Mouse (Mus musculus) embryonic facial prominence, embryonic 11.5 days (tissue): Measurements from ENCODE around the gene Atxn1. TPM values are rescaled to one million over a fixed set of nuclear protein-coding genes. Genes with fewer than 3 reads are reported as not detected.

Experiments
- ATAC-seq: fragments of 200-750 bp; cut with Nextera tagmentation; replicated peaks from 2 replicates; pipeline ENCODE4 v1.8.0; 2017; ENCODE audit warnings: low read depth; ENCODE audit not compliant: insufficient number of reproducible peaks, low FRiP score, low TSS enrichment
- DNase-seq: peaks from one replicate; pipeline ENCODE4 v3.0.0-alpha.2; 2015; ENCODE audit warnings: low spot score
- H3K27ac ChIP-seq: fragments of 300-500 bp; sonication (generic); replicated peaks from 2 replicates; pipeline ENCODE4 v1.5.1; 2014; ENCODE audit warnings: mild to moderate bottlenecking, low read depth, low read length, control low read depth
- H3K27me3 ChIP-seq: fragments of 300-500 bp; sonication (generic); 2 replicates; pipeline ENCODE4 v1.6.1; 2014; ENCODE audit warnings: mild to moderate bottlenecking, low read length, moderate library complexity, mixed read lengths; ENCODE audit not compliant: control insufficient read depth, insufficient read depth
- H3K36me3 ChIP-seq: fragments of 300-500 bp; sonication (generic); replicated peaks from 2 replicates; pipeline ENCODE4 v1.6.1; 2014; ENCODE audit warnings: low read depth, mild to moderate bottlenecking, low read length, moderate library complexity, mixed read lengths; ENCODE audit not compliant: control insufficient read depth, insufficient read depth
- H3K4me1 ChIP-seq: fragments of 300-500 bp; sonication (generic); 2 replicates; pipeline ENCODE4 v1.6.1; 2014; ENCODE audit warnings: low read length, mixed read lengths; ENCODE audit not compliant: control insufficient read depth, insufficient read depth
- H3K4me2 ChIP-seq: fragments of 300-500 bp; sonication (generic); 2 replicates; pipeline ENCODE4 v1.6.1; 2014; ENCODE audit warnings: low read depth, mild to moderate bottlenecking, control low read depth, low read length, moderate library complexity
- H3K4me3 ChIP-seq: fragments of 300-500 bp; sonication (generic); 2 replicates; pipeline ENCODE4 v1.5.1; 2014; ENCODE audit warnings: low read depth, low read length, control low read depth
- H3K9ac ChIP-seq: fragments of 300-500 bp; sonication (generic); replicated peaks from 2 replicates; pipeline ENCODE4 v1.6.1; 2014; ENCODE audit warnings: mild to moderate bottlenecking, control low read depth, low read length
- H3K9me3 ChIP-seq: fragments of 300-500 bp; sonication (generic); replicated peaks from 2 replicates; pipeline ENCODE4 v1.6.1; 2016; ENCODE audit warnings: mild to moderate bottlenecking, low read length, inconsistent platforms, mixed read lengths; ENCODE audit not compliant: control insufficient read depth
- WGBS: fragments of 180-500 bp; shearing (Covaris S2); extraction: QIAGEN DNeasy Blood & Tissue Kit; methylation state at CpG from one replicate; pipeline ENCODE4 v1.1.7; 2014; 5-methylcytosine and 5-hydroxymethylcytosine counted together
- polyA plus RNA-seq: library from polyadenylated mRNA; unstranded; fragments of >200 nt; fragmentation: Nextera tagmentation; extraction: Ambion mirVana; gene quantifications from 2 replicates; pipeline ENCODE4 v1.2.1, GENCODE M21; 2014

Gene Atxn1
- polyA plus RNA-seq, 1 experiment from 2014 or later: 1.3 TPM

- DNase-seq (no peak), ATAC-seq (no peak)
- H3K4me1 ChIP-seq: no peaks in the 10 kb centered on the region
- H3K27ac ChIP-seq: no peak overlapping the region
- WGBS: 88% methylated on average over 10 of the region's 10 CpGs
- no peaks in the 10 kb centered on the region for H3K36me3 ChIP-seq
- no peak overlapping the region for H3K9ac ChIP-seq
- H3K27me3 ChIP-seq: no peaks in the 10 kb centered on the region
- H3K4me2 ChIP-seq: no peak overlapping the region
- H3K4me3 ChIP-seq: no peak overlapping the region
- H3K9me3 ChIP-seq: no peaks in the 10 kb centered on the region
Observed at GRCm38 (mm10) chr13:45662852-45663251, 302.0 kb downstream of the Atxn1 start.

- Histone ChIP-seq H3K9ac (no peak overlapping the region), H3K27ac (no peak overlapping the region), H3K36me3 (no peaks in the 10 kb centered on the region), H3K27me3 (no peaks in the 10 kb centered on the region), H3K4me3 (no peak overlapping the region), H3K4me2 (no peak overlapping the region), H3K9me3 (no peaks in the 10 kb centered on the region), H3K4me1 (no peaks in the 10 kb centered on the region)
- DNase-seq (no peak), ATAC-seq (no peak)
- 88% methylated on average over 3 of the region's 3 CpGs for WGBS
Observed at GRCm38 (mm10) chr13:45662216-45662615, 302.6 kb downstream of the Atxn1 start.

GRCm38 (mm10) chr13:45661283-45662185 lies 303.3 kb downstream of the Atxn1 start:
- DNase-seq (no peak), ATAC-seq (no peak)
- Histone ChIP-seq H3K9me3 (no peaks in the 10 kb centered on the region), H3K27me3 (no peaks in the 10 kb centered on the region), H3K9ac (no peak overlapping the region), H3K36me3 (no peaks in the 10 kb centered on the region), H3K4me1 (no peaks in the 10 kb centered on the region), H3K27ac (no peak overlapping the region), H3K4me2 (no peak overlapping the region), H3K4me3 (no peak overlapping the region)
- 85% methylated on average over 12 of the region's 12 CpGs for WGBS

GRCm38 (mm10) chr13:45659813-45660212 lies 305.0 kb downstream of the Atxn1 start:
- Histone ChIP-seq H3K27ac (no peak overlapping the region), H3K4me1 (no peaks in the 10 kb centered on the region), H3K27me3 (no peaks in the 10 kb centered on the region), H3K4me3 (no peak overlapping the region), H3K4me2 (no peak overlapping the region), H3K36me3 (no peaks in the 10 kb centered on the region), H3K9ac (no peak overlapping the region), H3K9me3 (no peaks in the 10 kb centered on the region)
- 81% methylated on average over 4 of the region's 4 CpGs for WGBS
- DNase-seq: no peak
- ATAC-seq: no peak

GRCm38 (mm10) chr13:45658343-45658742 lies 306.5 kb downstream of the Atxn1 start:
- H3K27ac ChIP-seq: no peak overlapping the region
- no peak for DNase-seq
- no peak overlapping the region for H3K4me3 ChIP-seq
- H3K4me1 ChIP-seq: no peaks in the 10 kb centered on the region
- H3K36me3 ChIP-seq: no peaks in the 10 kb centered on the region
- no peak overlapping the region for H3K9ac ChIP-seq
- H3K4me2 ChIP-seq: no peak overlapping the region
- 86% methylated on average over 5 of the region's 5 CpGs for WGBS
- ATAC-seq: no peak
- H3K9me3 ChIP-seq: no peaks in the 10 kb centered on the region
- no peaks in the 10 kb centered on the region for H3K27me3 ChIP-seq

GRCm38 (mm10) chr13:45657176-45657575 lies 307.6 kb downstream of the Atxn1 start:
- Histone ChIP-seq H3K9ac (no peak overlapping the region), H3K9me3 (no peaks in the 10 kb centered on the region), H3K36me3 (no peaks in the 10 kb centered on the region), H3K27me3 (no peaks in the 10 kb centered on the region), H3K4me2 (no peak overlapping the region), H3K4me3 (no peak overlapping the region), H3K4me1 (no peaks in the 10 kb centered on the region), H3K27ac (no peak overlapping the region)
- DNase-seq (no peak), ATAC-seq (no peak)
- 94% methylated on average over 1 of the region's 1 CpGs for WGBS

GRCm38 (mm10) chr13:45651652-45652241 lies 313.1 kb downstream of the Atxn1 start:
- H3K27me3 ChIP-seq: no peaks in the 10 kb centered on the region
- no peaks in the 10 kb centered on the region for H3K36me3 ChIP-seq
- no peak overlapping the region for H3K4me2 ChIP-seq
- no peaks in the 10 kb centered on the region for H3K9me3 ChIP-seq
- WGBS: 82% methylated on average over 10 of the region's 10 CpGs
- ATAC-seq (no peak), DNase-seq (no peak)
- H3K4me3 ChIP-seq: no peak overlapping the region
- no peak overlapping the region for H3K9ac ChIP-seq
- H3K4me1 ChIP-seq: no peaks in the 10 kb centered on the region
- no peak overlapping the region for H3K27ac ChIP-seq

- Histone ChIP-seq H3K4me1 (no peaks in the 10 kb centered on the region), H3K36me3 (no peaks in the 10 kb centered on the region), H3K9me3 (no peaks in the 10 kb centered on the region), H3K9ac (no peak overlapping the region), H3K27ac (no peak overlapping the region), H3K27me3 (no peaks in the 10 kb centered on the region), H3K4me3 (no peak overlapping the region), H3K4me2 (no peak overlapping the region)
- DNase-seq: no peak
- ATAC-seq: no peak
- WGBS: 76% methylated on average over 4 of the region's 4 CpGs
Observed at GRCm38 (mm10) chr13:45649197-45649812, 315.5 kb downstream of the Atxn1 start.
